Mouse (Mus musculus) CD4-positive helper T cell, adult 2 months (primary cell): Measurements from ENCODE around the gene Tspan1.
A peak's percentile ranks its signal among the peaks of the same experiment; 100 is the strongest.

Experiments
- DNase-seq: peaks from one replicate; pipeline ENCODE4 v3.0.0-alpha.2; 2012; ENCODE audit warnings: low read depth, missing footprints, low spot score

The Tspan1 gene

DNA sequence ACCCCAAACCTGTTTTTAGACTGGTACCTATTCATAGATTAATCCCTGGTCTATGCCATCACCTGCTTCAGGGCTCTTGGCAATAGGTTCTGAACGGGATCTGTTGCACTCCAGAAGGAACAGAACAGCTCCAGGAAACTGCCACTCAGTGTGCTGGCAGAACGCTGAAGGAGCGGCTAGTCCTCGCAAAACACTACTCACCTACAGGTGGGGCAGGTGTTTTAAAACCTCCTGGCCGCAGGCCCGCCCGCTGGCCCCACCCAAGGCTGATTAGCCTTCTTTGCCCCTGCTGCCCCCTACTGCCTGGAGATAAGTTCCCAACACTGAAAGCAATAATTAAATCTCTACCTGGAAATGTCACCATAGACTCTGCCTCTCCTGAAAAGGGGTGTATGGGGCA, at the start of gene Tspan1:
Gene Tspan1 (minus strand): TSS at position 198 of the 400 bp plus-strand sequence.
- DNase-seq, result no peak

- DNase-seq, result no peak
Observed at GRCm38 (mm10) chr4:116217046-116217445, 49.6 kb upstream of the Tspan1 start.

DNA sequence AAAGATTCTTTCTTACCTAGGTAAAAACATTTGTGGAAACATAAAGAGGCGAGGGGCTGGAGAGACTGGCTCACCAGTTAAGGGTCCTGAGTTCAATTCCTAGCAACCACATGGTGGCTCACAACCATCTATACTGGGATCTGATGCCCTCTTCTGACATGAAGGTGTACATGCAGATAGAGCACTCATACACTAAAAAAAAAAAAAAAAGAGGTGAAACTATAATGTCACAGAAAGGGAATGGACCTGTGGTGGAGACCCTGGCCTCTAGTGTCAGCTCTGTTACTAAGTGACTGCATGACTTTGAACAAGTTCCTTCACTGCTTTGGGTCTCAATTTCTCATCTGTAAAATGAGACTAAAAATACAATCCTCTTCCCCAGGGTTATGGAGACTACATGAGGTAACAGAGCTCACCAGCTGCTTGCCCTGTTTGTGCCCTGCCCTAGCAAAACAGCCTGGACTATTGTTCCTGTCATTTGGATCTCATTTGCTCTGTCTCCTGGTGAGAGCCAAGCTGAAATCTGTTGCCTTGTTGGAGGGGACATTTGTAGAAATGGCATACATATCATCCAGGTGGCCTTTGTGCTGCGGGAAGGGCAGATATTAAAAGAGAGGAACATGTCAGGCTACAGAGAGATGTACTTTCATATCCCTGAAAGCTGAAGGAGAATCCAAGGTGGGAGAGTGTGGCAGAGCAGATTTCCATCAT, 48.6 kb upstream of the Tspan1 start:
- no peak for DNase-seq

DNA sequence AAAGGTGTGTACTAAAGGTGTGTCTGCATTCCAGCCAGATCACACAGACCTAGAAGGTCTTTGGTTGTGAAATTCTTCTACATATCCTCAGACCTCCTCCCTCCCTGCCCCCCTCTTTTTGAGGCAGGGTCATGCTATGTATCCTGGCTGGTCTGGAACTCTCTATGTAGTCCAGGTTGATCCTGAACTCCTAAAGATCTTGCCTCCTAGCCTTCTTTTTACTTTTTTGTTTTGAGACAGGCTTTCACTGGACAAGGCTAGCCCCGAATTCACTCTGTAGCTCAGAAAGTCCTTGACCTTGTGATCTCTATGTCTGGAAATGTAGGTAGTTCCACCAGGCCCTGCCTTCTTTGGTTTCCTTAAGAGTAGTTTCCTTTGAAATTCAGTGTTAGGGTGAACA, 41.5 kb upstream of the Tspan1 start:
- no peak for DNase-seq

DNA sequence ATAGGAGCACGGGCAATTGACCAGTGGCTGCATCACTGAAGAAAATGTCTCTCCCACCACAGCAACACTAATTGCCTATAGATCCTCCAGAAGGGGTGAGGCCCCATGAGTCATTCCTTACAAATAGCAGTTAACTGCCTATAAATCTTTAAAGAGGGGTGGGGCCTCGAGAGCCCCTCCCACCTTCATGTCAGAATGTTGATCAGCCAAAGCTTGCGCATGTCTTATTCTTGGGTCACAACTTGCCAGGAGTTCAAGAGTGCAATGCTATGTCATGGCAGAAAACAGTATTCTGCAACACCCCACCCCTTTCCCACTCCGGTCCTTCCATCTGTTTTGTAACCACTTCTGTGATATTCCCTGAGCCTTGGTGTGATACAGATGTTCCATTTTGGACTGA, 39.1 kb upstream of the Tspan1 start:
- DNase-seq, result no peak

DNA sequence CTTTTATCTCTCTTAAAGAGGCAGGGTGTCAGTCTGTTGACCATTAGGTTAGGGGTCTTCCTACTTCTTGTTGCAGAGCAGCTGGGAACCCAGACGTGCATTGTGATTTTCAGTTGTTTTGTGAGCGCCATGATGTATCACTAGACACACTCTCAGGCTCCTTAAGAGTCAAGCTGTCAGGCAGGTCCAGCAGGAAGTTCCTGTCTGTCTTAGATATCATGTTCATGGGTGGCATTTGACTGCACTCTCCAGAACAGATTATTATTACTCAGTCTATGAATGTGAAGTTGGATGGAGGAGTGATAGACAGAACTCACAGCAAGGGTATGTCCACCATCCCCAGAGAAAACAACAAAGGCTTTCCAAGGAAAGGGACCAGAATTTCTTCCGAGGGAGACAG, 37.0 kb upstream of the Tspan1 start:
- no peak for DNase-seq

- DNase-seq, result no peak
Observed at GRCm38 (mm10) chr4:116198422-116198821, 31.0 kb upstream of the Tspan1 start.

DNA sequence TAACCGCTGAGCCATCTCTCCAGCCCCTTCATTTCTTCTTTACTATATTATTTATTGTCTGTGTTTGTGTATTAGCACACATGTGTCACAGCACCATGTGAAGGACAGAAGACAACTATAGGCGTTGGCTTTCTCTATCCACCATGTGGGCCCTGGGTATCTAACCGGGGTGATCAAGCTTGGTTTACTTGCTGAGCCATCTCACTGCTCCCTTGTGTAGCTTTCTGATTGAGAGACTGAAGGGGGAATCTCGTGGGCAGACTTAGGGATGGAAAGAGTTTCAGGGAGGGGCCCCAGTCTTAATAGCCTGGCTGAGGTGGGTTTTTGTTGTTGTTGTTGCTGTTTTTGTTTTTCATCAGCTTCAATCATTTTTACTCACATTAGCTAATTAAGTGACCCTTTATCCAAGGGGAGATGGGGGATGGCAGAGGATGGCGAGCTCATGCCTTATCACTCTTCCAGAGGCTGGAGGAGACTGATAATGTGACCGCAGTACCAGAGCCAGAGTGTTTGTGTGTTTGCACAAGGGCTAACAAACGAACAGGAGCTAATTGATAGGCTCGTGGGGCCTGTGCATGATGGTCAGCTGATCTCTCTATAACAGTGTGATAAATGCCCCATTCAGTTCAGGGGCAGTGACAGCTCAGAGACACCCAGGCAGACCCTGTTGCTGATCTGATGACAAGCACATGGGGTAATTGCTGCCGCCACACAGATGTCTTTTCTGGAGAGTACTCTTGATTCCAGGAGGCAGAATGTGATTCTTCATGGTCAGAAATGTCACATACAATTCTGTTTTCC, 26.4 kb upstream of the Tspan1 start:
- no peak for DNase-seq

DNA sequence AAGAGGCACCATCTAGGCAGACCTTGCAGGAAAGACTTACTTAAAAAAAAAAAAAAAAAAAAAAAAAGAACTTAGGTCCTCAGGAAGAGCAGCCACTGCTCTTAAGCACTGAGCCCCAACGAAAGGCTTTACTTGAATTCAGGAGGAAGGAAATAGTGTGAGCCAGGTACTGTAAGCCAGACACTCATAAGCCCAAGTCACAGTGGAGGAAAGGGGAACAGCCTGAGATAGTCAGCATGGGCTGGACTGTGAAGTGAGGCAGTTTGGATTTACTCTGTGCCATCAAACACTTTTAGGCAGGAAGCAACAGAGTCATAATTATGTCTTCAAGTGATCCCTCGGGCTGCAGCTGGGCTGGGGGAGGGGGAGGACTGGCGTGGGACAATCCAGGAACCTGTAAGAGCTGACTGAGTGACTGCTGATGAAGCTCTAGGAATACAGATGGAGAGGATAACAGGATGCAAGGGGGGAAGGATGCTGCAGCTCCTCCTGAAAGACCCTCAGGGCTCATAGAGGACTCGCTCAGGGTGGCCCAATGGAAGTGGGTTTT, 25.0 kb upstream of the Tspan1 start:
- DNase-seq, result no peak

DNA sequence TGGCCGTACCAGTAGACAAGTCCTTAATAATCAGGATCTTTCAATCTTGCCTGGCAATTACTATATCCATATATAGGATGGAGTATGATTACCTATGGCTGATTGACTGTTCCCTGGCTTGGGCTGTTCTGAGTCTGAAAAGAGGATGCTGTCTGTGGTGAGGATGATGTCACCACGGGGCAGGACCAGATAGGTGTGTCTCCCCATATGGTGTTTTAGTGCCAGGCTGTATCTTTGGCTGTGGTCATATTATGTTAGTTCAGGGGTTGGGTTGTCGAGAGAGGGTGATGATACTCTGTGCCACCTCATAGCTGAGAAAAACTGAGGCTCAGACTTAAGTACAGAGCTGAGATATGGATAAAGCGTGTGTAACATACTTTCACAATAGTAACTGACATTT, 17.7 kb upstream of the Tspan1 start:
- DNase-seq, result peak; percentile 39

- no peak for DNase-seq
Observed at GRCm38 (mm10) chr4:116182745-116183144, 15.3 kb upstream of the Tspan1 start.

- no peak for DNase-seq
Observed at GRCm38 (mm10) chr4:116182079-116182478, 14.7 kb upstream of the Tspan1 start.

GRCm38 (mm10) chr4:116177140-116177539, 9.7 kb upstream of the Tspan1 start:
- no peak for DNase-seq

- DNase-seq, result no peak
Observed at GRCm38 (mm10) chr4:116176543-116176988, 9.2 kb upstream of the Tspan1 start.

DNA sequence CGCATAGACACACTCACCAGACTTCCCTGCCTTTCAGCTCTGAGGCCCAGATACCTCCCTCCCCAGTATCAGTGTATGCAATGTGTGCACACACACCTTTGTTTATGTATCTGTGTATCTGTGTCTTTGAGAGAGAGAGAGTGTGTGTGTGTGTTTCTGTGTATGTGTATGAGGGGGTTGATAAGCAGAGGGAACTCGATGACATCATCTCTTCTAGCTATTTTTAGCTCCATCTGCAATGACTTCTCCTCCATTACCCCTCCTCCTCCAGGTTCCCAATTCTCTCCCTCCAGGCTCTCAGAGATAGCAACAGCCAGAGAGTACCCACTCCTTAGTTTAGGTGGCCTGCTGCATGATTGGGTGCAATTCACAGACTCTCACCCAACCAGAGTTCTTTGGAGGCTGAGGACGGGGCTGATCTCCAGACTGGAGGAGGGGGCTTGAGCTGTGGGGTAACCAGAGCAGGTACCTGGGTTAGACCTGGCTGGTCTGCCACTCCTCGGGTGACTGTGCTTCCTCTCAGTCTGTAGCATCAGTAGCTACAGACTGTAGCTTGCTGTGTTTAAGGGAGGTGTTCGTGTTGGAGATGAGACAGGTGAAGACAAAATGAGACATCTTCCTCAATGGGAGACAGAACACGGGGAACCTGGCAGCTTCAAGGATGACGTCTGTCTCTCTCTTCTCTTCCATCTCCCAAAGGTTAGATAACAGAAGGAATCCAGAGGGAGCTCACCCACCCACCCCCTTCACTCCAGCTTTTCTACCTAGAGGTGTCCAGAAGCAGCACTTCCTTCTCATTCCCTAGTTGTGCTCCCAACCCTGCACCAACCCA, 8.5 kb upstream of the Tspan1 start:
- no peak for DNase-seq

- no peak for DNase-seq
Observed at GRCm38 (mm10) chr4:116175136-116175535, 7.7 kb upstream of the Tspan1 start.

DNA sequence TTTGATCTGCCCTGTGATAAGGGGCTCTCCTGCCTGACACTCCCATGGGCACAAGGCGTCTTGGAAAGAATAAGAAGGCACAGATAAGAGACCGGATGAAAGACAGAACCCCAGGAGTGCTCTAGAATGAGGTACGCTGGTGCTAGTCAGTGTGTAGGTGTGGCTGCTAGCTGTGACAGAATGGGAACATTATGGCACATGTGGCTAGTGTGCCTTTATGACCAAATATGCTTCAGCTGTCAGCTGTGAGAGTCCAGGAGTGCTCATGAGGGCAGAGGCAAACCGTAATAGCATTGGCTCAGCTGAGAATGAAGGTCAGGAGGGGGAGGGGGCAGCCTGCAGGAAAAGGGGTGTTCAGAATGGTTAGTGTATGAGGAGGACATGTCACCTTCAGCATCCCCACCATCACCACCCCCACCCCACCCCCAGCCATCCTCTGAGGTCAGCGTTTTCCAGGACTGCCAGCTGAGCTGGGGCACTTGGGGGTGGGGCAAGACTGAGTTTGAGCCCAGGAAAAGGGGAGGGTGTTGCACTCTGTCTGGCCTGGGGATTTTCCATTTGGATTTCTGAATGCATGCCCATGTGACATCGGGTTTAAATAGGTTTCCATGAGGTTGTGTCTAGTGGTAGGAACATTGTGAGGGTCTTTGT, 7.2 kb upstream of the Tspan1 start:
- DNase-seq, result no peak

- DNase-seq, result no peak
Observed at GRCm38 (mm10) chr4:116173752-116174151, 6.4 kb upstream of the Tspan1 start.

DNA sequence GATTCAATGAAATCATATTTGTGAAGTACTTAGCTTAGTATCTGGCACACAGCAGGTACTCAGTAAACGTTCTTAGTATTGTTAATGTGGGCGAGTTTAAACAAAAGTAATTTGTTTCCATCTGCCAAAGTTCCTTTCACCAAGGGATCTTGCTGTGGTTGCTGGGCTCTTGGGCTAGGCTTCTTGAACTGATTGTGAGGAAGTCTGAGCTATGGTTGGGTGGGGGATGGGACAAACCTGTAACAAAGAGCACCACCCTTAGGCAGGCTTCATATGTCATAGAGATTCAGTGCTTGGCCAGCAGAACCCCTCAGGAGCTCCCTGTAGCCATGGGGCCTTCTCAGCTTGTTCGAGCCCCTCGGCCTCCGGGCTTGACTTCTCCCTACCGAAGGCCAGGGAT, 5.7 kb upstream of the Tspan1 start, which contains the start of the genes 1700042G07Rik and Gm49337:
Gene 1700042G07Rik (plus strand): TSS at position 301 of the 400 bp plus-strand sequence.
Gene Gm49337 (plus strand): TSS at position 313 of the 400 bp plus-strand sequence.
- no peak for DNase-seq

GRCm38 (mm10) chr4:116169353-116169672, 1.9 kb upstream of the Tspan1 start:
- DNase-seq, result no peak
